Mouse (Mus musculus) heart, embryonic 16.5 days (tissue): ENCODE results near the gene Pask. TPM values are rescaled to one million over a fixed set of nuclear protein-coding genes. Genes with fewer than 3 reads are reported as not detected.

Experiments used
- ATAC-seq: fragments of 200-750 bp; cut with Nextera tagmentation; replicated peaks from 2 replicates; pipeline ENCODE4 v1.8.0; 2017; ENCODE audit warnings: moderate number of reproducible peaks; ENCODE audit not compliant: insufficient read depth, low FRiP score; ENCODE audit errors: extremely low read depth
- H3K27ac ChIP-seq: fragments of 300-500 bp; sonication (generic); 2 replicates; pipeline ENCODE4 v1.5.1; 2014; ENCODE audit warnings: mild to moderate bottlenecking, low read length, control low read depth, moderate library complexity
- H3K27me3 ChIP-seq: fragments of 300-500 bp; sonication (generic); 2 replicates; pipeline ENCODE4 v1.6.1; 2014; ENCODE audit warnings: low read length, mixed read lengths; ENCODE audit not compliant: control insufficient read depth, insufficient read depth
- H3K36me3 ChIP-seq: fragments of 300-500 bp; sonication (generic); 2 replicates; pipeline ENCODE4 v1.6.1; 2014; ENCODE audit not compliant: control insufficient read depth, insufficient read depth
- H3K4me1 ChIP-seq: fragments of 300-500 bp; sonication (generic); 2 replicates; pipeline ENCODE4 v1.6.1; 2014; ENCODE audit warnings: low read length, mixed read lengths; ENCODE audit not compliant: control insufficient read depth, insufficient read depth
- H3K4me2 ChIP-seq: fragments of 300-500 bp; sonication (generic); 2 replicates; pipeline ENCODE4 v1.6.1; 2014; ENCODE audit warnings: low read depth, mild to moderate bottlenecking, control low read depth, low read length
- H3K4me3 ChIP-seq: fragments of 300-500 bp; sonication (generic); 2 replicates; pipeline ENCODE4 v1.5.1; 2014; ENCODE audit warnings: mild to moderate bottlenecking, control low read depth, low read length
- H3K9ac ChIP-seq: fragments of 300-500 bp; sonication (generic); 2 replicates; pipeline ENCODE4 v1.6.1; 2014; ENCODE audit warnings: low read length, control low read depth
- H3K9me3 ChIP-seq: fragments of 300-500 bp; sonication (generic); replicated peaks from 2 replicates; pipeline ENCODE4 v1.6.1; 2016; ENCODE audit warnings: low read length; ENCODE audit not compliant: control insufficient read depth
- WGBS: fragments of 180-500 bp; shearing (Covaris S2); extraction: QIAGEN DNeasy Blood & Tissue Kit; methylation state at CpG from one replicate; pipeline ENCODE4 v1.1.7; 2014; 5-methylcytosine and 5-hydroxymethylcytosine counted together
- microRNA-seq: library from miRNA; unstranded; fragments of <30 nt; microRNA quantifications from one replicate; pipeline ENCODE4, GENCODE M21; 2017
- polyA plus RNA-seq: library from polyadenylated mRNA; unstranded; fragments of >200 nt; fragmentation: Nextera tagmentation; extraction: Ambion mirVana; gene quantifications from 2 replicates; pipeline ENCODE4 v1.2.1, GENCODE M21; 2015

Pask gene
- polyA plus RNA-seq, 1 experiment from 2014 or later: 7.3 TPM

DNA sequence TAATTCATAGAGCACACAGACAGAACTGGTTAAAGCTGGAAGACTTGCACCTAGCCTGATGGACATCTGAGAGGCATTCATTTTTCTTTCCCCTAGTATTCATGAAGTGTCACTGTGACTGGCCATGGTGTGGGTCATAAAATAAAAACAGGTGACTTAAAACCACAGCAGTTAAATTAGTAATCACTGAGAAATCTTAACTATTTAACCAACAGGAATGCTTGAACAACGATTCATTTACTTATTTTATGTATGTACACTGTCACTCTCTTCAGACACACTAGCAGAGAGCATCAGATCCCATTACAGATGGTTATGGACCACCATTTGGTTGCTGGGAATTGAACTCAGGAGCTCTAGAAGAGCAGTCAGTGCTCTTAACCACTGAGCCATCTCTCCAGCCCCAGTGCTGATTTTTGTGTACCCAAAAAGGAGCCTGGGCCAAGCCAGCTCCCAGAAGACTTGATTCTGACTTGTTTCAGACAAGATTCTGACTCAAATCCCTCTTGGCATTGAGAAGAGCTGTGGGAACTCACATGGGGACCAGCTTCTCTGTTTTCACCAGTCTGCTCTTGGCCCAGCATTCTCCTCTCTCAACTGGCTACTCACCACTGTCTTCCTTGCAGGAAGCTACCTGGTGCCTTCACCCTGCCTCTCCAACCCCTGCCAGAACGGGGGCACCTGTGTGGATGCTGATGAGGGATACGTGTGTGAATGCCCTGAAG, 72.6 kb downstream of the Pask start:
- Histone ChIP-seq H3K36me3 (0 out of 2 replicates have a peak, but pooled peaks cover 2% of the 10 kb centered on the region), H3K27me3 (no peaks in the 10 kb centered on the region), H3K9me3 (no peaks in the 10 kb centered on the region), H3K4me2 (no peak overlapping the region), H3K4me3 (no peak overlapping the region), H3K9ac (no peak overlapping the region), H3K27ac (no peak overlapping the region), H3K4me1 (no peaks in the 10 kb centered on the region; the same call in 1 of the 2 replicates)
- 56% methylated on average over 3 of the region's 3 CpGs for WGBS
- ATAC-seq: no peak

DNA sequence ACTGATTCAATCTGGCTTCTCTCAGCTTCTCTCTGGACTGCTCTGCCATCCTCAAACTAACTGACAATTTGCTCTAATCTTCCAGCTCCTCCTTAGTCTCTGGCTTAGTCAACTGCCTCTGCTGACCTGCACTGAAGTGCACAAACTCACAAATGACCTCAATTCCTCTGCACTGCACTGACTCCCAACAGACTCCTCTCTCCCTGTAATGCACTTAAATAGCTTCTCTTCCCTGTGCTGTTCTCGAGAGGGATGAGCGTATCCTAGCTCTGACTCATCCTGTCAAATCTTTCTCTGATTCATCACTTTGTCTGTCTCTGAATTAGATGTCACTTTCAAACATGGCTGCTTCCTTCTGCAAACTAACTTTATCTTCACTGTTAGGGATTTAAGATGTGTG, 75.0 kb downstream of the Pask start:
- Histone ChIP-seq H3K4me1 (no peaks in the 10 kb centered on the region; the same call in 1 of the 2 replicates), H3K4me2 (no peak overlapping the region), H3K36me3 (0 out of 2 replicates have a peak, but pooled peaks cover 2% of the 10 kb centered on the region), H3K9me3 (no peaks in the 10 kb centered on the region), H3K9ac (no peak overlapping the region), H3K27ac (no peak overlapping the region), H3K4me3 (no peak overlapping the region), H3K27me3 (no peaks in the 10 kb centered on the region)
- 74% methylated on average over 2 of the region's 2 CpGs for WGBS
- ATAC-seq: no peak

DNA sequence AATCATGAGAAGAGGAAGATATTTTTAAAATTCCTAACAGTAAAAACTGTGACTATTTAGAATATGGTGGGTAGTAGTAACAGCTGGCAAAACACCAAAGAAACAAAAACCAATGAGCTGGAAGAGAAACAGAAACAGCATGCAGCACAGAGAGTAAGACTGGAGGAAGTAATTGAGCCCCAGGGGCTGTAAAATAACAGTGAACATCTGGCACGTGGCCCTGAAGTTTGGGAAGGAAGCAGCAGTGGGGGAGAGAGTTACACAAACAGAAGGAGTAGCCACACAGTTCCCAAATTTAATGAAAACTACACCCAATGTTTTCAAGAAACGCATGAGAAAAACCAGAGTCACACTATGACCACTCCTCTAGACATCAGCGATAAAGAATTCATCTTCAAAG, 76.1 kb downstream of the Pask start:
- no peak overlapping the region for H3K4me2 ChIP-seq
- 33% methylated on average over 3 of the region's 3 CpGs for WGBS
- H3K9me3 ChIP-seq: no peaks in the 10 kb centered on the region
- H3K4me3 ChIP-seq: no peak overlapping the region
- no peak overlapping the region for H3K9ac ChIP-seq
- H3K36me3 ChIP-seq: 0 out of 2 replicates have a peak, but pooled peaks cover 2% of the 10 kb centered on the region
- no peak for ATAC-seq
- H3K4me1 ChIP-seq: no peaks in the 10 kb centered on the region
- H3K27ac ChIP-seq: no peak overlapping the region
- no peaks in the 10 kb centered on the region for H3K27me3 ChIP-seq

Small RNA genes lying within 50 kb of the gene (microRNA-seq; reads per million reads assigned to microRNA genes)
- gene Mir6345 (not detected), gene Mir6901 (not detected), gene Mir6902 (not detected)

Other genes with a start within 250 kb of the Pask start
- gene Kif1a, start 241.5 kb downstream of the Pask start, polyA plus RNA-seq: 8.3 and 11.3 TPM in 2 replicates
- gene Agxt, start 208.2 kb downstream of the Pask start, polyA plus RNA-seq: not detected in 2 replicates
- 0.75 and 2.1 TPM in 2 replicates for gene 2310007B03Rik, start 182.5 kb downstream of the Pask start, polyA plus RNA-seq
- 0.38 and 0.95 TPM in 2 replicates for gene Crocc2, start 174.8 kb downstream of the Pask start, polyA plus RNA-seq
- gene Sned1, start 107.6 kb downstream of the Pask start, polyA plus RNA-seq: 3.6 and 4.5 TPM in 2 replicates
- 21.1 and 23.1 TPM in 2 replicates for gene Mterf4, start 37.6 kb downstream of the Pask start, polyA plus RNA-seq
- gene Ppp1r7, start 628 bp downstream of the Pask start, polyA plus RNA-seq: 48.4 and 49.9 TPM in 2 replicates
- 0.12 and 0.26 TPM in 2 replicates for gene Ano7, start 30.4 kb upstream of the Pask start, polyA plus RNA-seq
- 116 and 129 TPM in 2 replicates for gene Hdlbp, start 135.3 kb upstream of the Pask start, polyA plus RNA-seq
- 3.8 and 4.5 TPM in 2 replicates for gene Farp2, start 168.6 kb upstream of the Pask start, polyA plus RNA-seq